Mouse (Mus musculus): ENCODE measurements around the gene Inka1.

Inka1 gene

GRCm38 (mm10) chr9:107983421-107983890, 2.2 kb downstream of the Inka1 start:
- peak; percentile 33 for DNase-seq

- no peak for DNase-seq
Observed at GRCm38 (mm10) chr9:107982681-107983346, 2.9 kb downstream of the Inka1 start, which contains the start of gene Gm20661. Gene Gm20661 (plus strand): TSS chr9:107983058.

- no peak for DNase-seq
Observed at GRCm38 (mm10) chr9:107981684-107982605, 3.7 kb downstream of the Inka1 start.

DNA sequence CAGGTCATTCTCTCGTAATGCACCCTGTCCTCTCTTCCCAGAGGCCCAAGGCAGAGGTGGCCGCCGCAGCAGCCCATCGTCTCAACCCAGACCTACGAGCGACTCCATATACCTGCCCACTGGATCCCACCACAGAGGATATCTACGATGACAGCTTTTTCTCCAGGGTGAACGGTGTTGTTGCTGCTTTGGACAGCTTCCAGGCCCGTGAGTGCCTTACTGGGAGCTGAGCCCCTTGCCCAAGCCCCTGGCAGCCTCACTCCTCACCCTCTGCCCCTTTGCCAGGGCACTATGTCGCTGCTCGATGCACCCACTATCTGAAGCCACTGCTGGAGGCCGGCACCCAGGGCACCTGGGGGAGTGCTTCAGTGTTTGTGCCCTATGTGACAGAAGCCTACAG, 6.9 kb downstream of the Inka1 start:
- no peak for DNase-seq

- no peak for DNase-seq
Observed at GRCm38 (mm10) chr9:107975399-107976386, 10.0 kb downstream of the Inka1 start, which contains the start of gene Uba7. Gene Uba7 (plus strand): TSS chr9:107975505.

DNA sequence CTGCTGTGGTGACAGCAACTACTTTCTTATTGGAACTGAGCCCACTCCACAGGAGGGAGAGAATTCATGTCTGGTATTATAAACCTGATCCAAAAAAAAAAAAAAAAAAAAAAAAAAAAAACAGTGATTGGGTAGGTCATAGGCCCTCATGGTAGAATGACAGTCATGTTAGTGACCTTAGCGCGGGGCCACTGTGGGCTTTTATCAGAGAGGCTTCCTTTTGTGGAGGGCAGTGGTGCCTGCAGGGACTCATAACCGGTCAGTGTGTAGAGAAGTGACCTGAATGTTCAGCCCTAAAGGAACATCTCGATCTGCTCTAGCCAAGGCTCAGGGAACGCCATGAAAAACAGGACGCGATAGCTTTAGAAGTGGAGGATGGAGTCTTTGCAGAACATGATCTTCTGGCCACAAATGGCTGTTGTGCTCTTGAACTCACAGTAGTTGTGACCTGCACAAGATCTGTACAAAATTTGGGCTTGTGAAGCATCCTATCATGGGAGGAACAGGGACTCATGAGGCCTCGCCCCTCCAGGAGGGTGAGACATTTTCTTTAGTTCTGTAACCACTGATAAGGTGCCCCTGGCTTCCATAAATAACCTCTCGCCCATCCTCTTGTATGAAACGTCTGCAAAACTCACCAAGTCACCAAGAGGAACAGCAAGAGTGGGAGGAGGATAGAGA, 11.0 kb downstream of the Inka1 start:
- DNase-seq = no peak

GRCm38 (mm10) chr9:107971690-107972541, 13.8 kb downstream of the Inka1 start:
- DNase-seq = no peak

DNA sequence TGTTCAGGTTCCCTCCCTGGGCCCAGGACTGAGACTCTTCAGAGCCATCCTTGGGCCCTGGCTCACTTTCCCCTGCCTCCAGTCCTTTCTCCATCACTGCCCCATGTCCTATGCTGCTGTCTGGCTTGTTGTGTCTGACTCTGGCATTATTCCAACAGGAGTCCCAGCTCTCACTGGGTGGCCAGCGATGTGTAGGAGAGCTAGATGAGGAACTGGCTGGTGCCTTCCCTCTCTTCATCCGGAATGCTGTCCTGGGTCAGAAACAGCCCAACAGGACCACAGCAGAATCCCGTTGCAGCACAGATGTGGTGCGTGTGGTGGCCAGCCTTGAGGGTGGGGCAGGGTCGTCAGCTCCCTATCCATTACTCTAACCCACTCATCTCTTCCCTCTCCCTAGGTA, 15.4 kb downstream of the Inka1 start:
- DNase-seq = no peak

- no peak for DNase-seq
Observed at GRCm38 (mm10) chr9:107968531-107968930, 17.1 kb downstream of the Inka1 start.

DNA sequence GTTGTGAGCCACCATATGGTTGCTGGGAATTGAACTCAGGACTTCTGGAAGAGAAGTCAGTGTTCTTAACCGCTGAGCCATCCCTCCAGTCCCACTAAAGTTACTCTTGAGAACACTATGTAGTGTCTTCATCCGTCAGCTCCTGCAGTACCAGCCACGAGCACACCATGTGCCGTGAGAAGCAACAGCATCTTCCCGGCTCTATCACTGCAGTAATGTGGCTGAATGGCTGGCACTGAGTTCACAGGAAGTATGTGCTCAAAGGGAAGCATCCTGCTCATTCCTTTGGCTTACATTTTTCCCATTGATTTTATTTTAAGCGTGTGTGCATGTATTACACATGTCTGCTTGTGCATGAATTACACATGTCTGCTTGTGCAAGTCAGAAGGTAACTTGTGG, 18.2 kb downstream of the Inka1 start:
- no peak for DNase-seq

- DNase-seq = no peak
Observed at GRCm38 (mm10) chr9:107966676-107967075, 19.0 kb downstream of the Inka1 start.

GRCm38 (mm10) chr9:107964681-107965080, 21.0 kb downstream of the Inka1 start:
- no peak for DNase-seq

GRCm38 (mm10) chr9:107963700-107964099, 22.0 kb downstream of the Inka1 start:
- peak; percentile 71 for DNase-seq

- no peak for DNase-seq
Observed at GRCm38 (mm10) chr9:107962916-107963315, 22.8 kb downstream of the Inka1 start.

GRCm38 (mm10) chr9:107961881-107962280, 23.8 kb downstream of the Inka1 start:
- no peak for DNase-seq

DNA sequence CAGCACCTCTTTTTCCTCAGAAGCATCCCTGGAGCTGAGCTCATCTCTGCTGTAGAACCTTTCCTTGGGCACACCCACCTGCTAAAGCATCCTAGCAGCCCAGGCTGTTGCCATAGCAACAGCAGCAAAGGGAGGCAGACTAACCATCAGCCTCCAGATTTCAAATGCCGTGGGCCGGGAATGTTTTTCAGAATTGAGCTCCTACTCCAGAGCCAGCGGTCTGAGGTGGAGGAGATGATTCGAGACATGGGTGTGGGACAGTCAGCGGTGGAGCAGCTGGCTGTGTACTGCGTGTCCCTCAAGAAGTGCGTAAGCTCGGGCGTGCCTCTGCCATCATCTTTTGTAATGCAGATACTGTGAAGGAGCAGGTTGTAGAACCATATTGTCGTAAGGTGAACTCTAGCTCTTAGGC, 24.3 kb downstream of the Inka1 start:
- no peak for DNase-seq

DNA sequence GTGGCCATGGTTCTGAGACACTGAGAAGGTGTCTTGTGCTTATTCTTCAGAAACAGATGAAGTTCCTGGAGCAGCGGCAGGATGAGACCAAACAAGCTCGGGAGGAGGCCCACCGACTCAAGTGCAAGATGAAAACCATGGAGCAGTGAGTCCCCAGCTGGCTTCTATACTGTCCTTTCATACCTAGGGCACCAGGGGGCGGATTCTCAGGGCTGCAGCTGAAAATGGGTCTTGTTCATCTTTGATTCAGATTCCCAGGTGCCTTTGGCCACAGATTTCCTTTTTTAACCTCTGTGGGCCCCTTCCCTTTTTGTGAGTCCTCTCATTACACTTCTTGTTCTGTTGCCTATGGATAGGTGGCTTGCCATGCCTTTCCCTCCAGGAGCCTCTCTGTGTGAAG, 24.8 kb downstream of the Inka1 start:
- no peak for DNase-seq

DNA sequence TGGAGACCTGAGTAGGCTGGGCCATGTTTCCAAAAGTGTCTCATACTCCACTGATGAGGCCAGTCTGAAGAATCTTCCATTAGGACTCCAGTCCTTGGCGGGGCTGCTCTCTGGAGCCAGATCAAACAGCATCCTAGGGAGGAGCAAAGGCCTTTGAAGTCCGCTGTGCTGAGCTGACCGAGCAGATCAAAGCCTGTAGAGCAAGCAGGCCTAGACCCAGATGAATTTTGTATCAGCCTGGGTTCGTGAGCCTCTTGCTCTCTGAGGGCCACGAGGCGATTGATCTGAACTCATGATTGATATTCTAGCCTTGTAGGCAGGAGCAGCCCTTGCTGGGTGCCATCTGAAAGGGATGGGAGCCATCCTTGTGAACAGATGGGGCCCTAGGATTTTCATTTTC, 25.8 kb downstream of the Inka1 start:
- no peak for DNase-seq

DNA sequence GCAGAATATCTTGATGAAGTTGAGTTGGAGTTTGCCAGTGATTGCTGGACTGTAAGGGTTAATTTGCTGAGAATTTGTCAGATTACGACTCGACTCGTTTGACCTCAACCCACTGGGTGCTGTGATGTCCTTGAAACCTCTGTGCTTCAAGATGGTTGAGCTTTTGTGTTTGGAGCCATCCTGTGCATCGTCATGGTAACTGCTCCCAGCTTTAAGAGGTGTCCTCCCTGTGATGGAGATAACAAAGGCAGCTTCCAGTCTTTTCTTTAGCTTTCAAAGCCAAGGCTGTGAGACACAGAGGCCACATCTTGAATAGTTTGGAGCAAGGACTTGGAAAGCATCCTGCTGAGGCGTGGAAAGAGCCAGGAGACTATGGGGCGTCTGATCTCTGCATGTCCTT, 28.5 kb downstream of the Inka1 start:
- no peak for DNase-seq

DNA sequence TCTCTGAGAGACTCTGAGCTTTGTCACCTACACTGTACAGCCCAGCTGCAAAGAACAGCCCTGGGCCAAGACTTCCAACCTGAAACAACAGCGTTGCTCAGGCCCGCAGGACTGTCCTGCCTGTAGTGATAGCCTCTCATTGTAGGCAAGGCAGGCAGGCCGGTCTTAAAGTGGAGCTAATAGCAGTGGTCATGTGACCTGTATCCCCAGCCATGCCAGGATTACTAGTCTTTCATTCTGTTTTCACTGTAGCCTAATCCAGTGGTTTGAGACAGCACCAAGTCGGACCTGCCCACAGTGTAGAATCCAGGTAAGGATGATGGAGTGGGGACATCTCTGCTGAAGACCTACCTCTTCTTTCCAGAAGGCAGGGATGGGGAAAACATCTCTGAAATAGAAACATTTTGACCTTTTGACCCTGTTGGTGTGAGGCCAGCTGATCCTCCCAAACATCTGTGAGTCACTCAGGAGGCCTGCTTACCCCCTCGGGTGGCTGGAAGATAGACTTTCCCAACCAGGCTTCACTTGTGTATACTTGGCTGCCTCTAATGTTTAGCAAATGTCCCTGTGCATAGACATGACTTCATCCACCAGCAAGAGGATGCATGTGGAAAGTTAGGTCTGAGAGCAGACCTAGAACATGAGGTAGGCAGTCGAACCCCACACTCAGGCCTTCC, 29.9 kb downstream of the Inka1 start:
- no peak for DNase-seq
